In genomic region chr5:15600342-15600741, GRCm38 (mm10) we compare ENCODE assay signal across 19 mouse cellular contexts. TPM values are rescaled to one million over a fixed set of nuclear protein-coding genes. Genes with fewer than 3 reads are reported as not detected.
A peak's percentile ranks its signal among the peaks of the same experiment; 100 is the strongest.
DNase-seq lines count a peak whose midpoint lies in the region; TF ChIP-seq lines count a peak whose summit lies in the region.
"Not testable (repeated sequence)": the region's sequence is repeated elsewhere in the genome, so short reads cannot be mapped to it uniquely, and the experiment has no call there.
"Had no signal": no experiment of that assay in that cellular context is flagged by ENCODE, and none has a peak within 500 bp of the region (broad histone marks: within the 10 kb centered on the region; RNA-seq: fewer than 3 reads in every experiment).

No protein-coding gene starts in this region.

- not testable (repeated sequence) for H3K4me1 ChIP-seq in kidney, adult 2 months (ENCODE audit: control insufficient read depth, insufficient read depth, low read length)

- WGBS in kidney, adult 2 months = 35% methylated on average over 4 of the region's 4 CpGs

- not testable (repeated sequence) for H3K27ac ChIP-seq in gastrocnemius, adult 2 months; kidney, adult 2 months (ENCODE audit: insufficient read depth, low read depth, low read length); left cerebral cortex, adult 2 months

- not testable (repeated sequence) for H3K27me3 ChIP-seq in kidney, adult 2 months (replicated peaks; ENCODE audit: control insufficient read depth, insufficient read depth, low read length)

- TF ChIP-seq CTCF in gastrocnemius, adult 2 months (IDR thresholded peaks at IDR 0.05) = peak; percentile 18; the same call in 1 of the 2 replicates
- TF ChIP-seq CTCF in kidney, adult 2 months (conservative IDR thresholded peaks at IDR 0.05; ENCODE audit: insufficient read depth, insufficient read length, low read depth, low read length) = not testable (repeated sequence)
- peak; percentile 29 for TF ChIP-seq CTCF in left cerebral cortex, adult 2 months (IDR thresholded peaks at IDR 0.05)

- not testable (repeated sequence) for H3K36me3 ChIP-seq in kidney, adult 2 months (ENCODE audit: control insufficient read depth, insufficient read depth, low read length)

- TF ChIP-seq POLR2A in kidney, adult 2 months (IDR thresholded peaks at IDR 0.05; ENCODE audit: low read depth, low read length) = not testable (repeated sequence)

- DNase-seq in 3T3-L1 (ENCODE audit: low read depth, low spot score) (peak; percentile 47), MN1 (ENCODE audit: low spot score) (peak; percentile 34)
- DNase-seq in adrenal gland, postnatal 36 days = peak; percentile 5 to 10
- DNase-seq in gastrocnemius, adult 2 months; left cerebral cortex, adult 2 months (ENCODE audit: extremely low spot score in 1 of 2, low spot score in 2 of 2): not testable (repeated sequence)
- DNase-seq in kidney, adult 2 months = peak; percentile 23
- DNase-seq in lung, postnatal 36 days = peak; percentile 4
- DNase-seq in urinary bladder, postnatal 14 days (ENCODE audit: low spot score) = peak; percentile 4

- H3K4me3 ChIP-seq in gastrocnemius, adult 2 months; kidney, adult 2 months (ENCODE audit: insufficient read depth, low read depth, low read length); left cerebral cortex, adult 2 months: not testable (repeated sequence)

- intact Hi-C loops in gastrocnemius, adult 2 months (cut with DNase I); left cerebral cortex, adult 2 months (cut with DNase I): not testable (repeated sequence)

RNA-seq across cellular contexts. Expression of gene Speer4d, which starts 18.5 kb away (rescaled TPM):
- total RNA-seq in adrenal gland, postnatal 36 days (2021) = not detected
- not detected for total RNA-seq in gastrocnemius, adult 2 months (2021)
- polyA plus RNA-seq in kidney, adult 2 months (2012; rRNA removed) = not detected in 2 replicates
- not detected for total RNA-seq in left cerebral cortex, adult 2 months (2021)
- total RNA-seq: adrenal gland, postnatal 4 days; gastrocnemius, postnatal 25 days; heart, postnatal 25 days; layer of hippocampus, postnatal 36 days; midbrain, postnatal 0 days had no signal
- polyA plus RNA-seq: forebrain, embryonic 11.5 days; hindbrain, embryonic 15.5 days; large intestine, adult 2 months; limb, embryonic 10.5 days; liver, embryonic 13.5 days; midbrain, postnatal 0 days; thymus, adult 2 months had no signal

RNA-seq across cellular contexts. Expression of gene Gm21083, which starts 23.2 kb away (rescaled TPM):
- total RNA-seq in adrenal gland, postnatal 36 days (2021) = not detected
- total RNA-seq in gastrocnemius, adult 2 months (2021) = not detected
- not detected in 2 replicates for polyA plus RNA-seq in kidney, adult 2 months (2012; rRNA removed)
- total RNA-seq in left cerebral cortex, adult 2 months (2021) = not detected
- total RNA-seq: adrenal gland, postnatal 4 days; gastrocnemius, postnatal 25 days; heart, postnatal 25 days; layer of hippocampus, postnatal 36 days; midbrain, postnatal 0 days had no signal
- polyA plus RNA-seq: forebrain, embryonic 11.5 days; hindbrain, embryonic 15.5 days; large intestine, adult 2 months; limb, embryonic 10.5 days; liver, embryonic 13.5 days; midbrain, postnatal 0 days; thymus, adult 2 months had no signal

RNA-seq across cellular contexts. Expression of gene 4930572O03Rik, which starts 56.5 kb away (rescaled TPM):
- total RNA-seq in adrenal gland, postnatal 36 days (2021) = not detected
- not detected for total RNA-seq in gastrocnemius, adult 2 months (2021)
- polyA plus RNA-seq in kidney, adult 2 months (2012; rRNA removed) = not detected in 2 replicates
- total RNA-seq in left cerebral cortex, adult 2 months (2021) = not detected
- total RNA-seq: adrenal gland, postnatal 4 days; gastrocnemius, postnatal 25 days; heart, postnatal 25 days; layer of hippocampus, postnatal 36 days; midbrain, postnatal 0 days had no signal
- polyA plus RNA-seq: forebrain, embryonic 11.5 days; hindbrain, embryonic 15.5 days; large intestine, adult 2 months; limb, embryonic 10.5 days; liver, embryonic 13.5 days; midbrain, postnatal 0 days; thymus, adult 2 months had no signal
